Mouse (Mus musculus) liver, postnatal 0 days (tissue): ENCODE results near the gene Wdr38. TPM values are rescaled to one million over a fixed set of nuclear protein-coding genes. Genes with fewer than 3 reads are reported as not detected.

ENCODE experiments used
- ATAC-seq: fragments of 200-750 bp; cut with Nextera tagmentation; 2 replicates; pipeline ENCODE4 v1.8.0; 2017; ENCODE audit warnings: mild to moderate bottlenecking, moderate library complexity
- DNase-seq: peaks from one replicate; pipeline ENCODE4 v3.0.0-alpha.2; 2016
- H3K27ac ChIP-seq: fragments of 300-500 bp; sonication (generic); 2 replicates; pipeline ENCODE4 v1.5.1; 2014; ENCODE audit warnings: antibody characterized with exemption, moderate library complexity, mild to moderate bottlenecking, low read depth
- H3K27me3 ChIP-seq: fragments of 300-500 bp; sonication (generic); 2 replicates; pipeline ENCODE4 v1.6.1; 2014; ENCODE audit warnings: low read length, control low read depth, mixed read lengths; ENCODE audit not compliant: insufficient read depth
- H3K36me3 ChIP-seq: fragments of 300-500 bp; sonication (generic); replicated peaks from 2 replicates; pipeline ENCODE4 v1.6.1; 2014; ENCODE audit warnings: mild to moderate bottlenecking, control low read depth, low read length, moderate library complexity, mixed read lengths; ENCODE audit not compliant: insufficient read depth
- H3K4me1 ChIP-seq: fragments of 300-500 bp; sonication (generic); 2 replicates; pipeline ENCODE4 v1.6.1; 2014; ENCODE audit warnings: antibody characterized with exemption, mild to moderate bottlenecking, control low read depth; ENCODE audit not compliant: insufficient read depth
- H3K4me2 ChIP-seq: fragments of 300-500 bp; sonication (generic); 2 replicates; pipeline ENCODE4 v1.6.1; 2014; ENCODE audit warnings: low read depth, mild to moderate bottlenecking, low read length, moderate library complexity, mixed read lengths
- H3K4me3 ChIP-seq: fragments of 300-500 bp; sonication (generic); 2 replicates; pipeline ENCODE4 v1.5.1; 2014; ENCODE audit warnings: low read depth, low read length
- H3K9ac ChIP-seq: fragments of 300-500 bp; sonication (generic); replicated peaks from 2 replicates; pipeline ENCODE4 v1.6.1; 2014; ENCODE audit warnings: mild to moderate bottlenecking, moderate library complexity
- H3K9me3 ChIP-seq: fragments of 300-500 bp; sonication (generic); 2 replicates; pipeline ENCODE4 v1.6.1; 2016; ENCODE audit warnings: mild to moderate bottlenecking, control low read depth, low read length, mixed read lengths
- CTCF ChIP-seq: sonication (generic); IDR thresholded peaks from 2 replicates; pipeline ENCODE4 v1.5.1; 2016; ENCODE audit warnings: antibody characterized with exemption, low read depth
- EP300 ChIP-seq: IDR thresholded peaks from 2 replicates; pipeline ENCODE4 v1.6.1; 2016; ENCODE audit warnings: antibody characterized with exemption, low read depth, mild to moderate bottlenecking
- WGBS: fragments of 180-500 bp; shearing (Covaris S2); extraction: QIAGEN DNeasy Blood & Tissue Kit; methylation state at CpG from one replicate; pipeline ENCODE4 v1.1.7; 2014; ENCODE audit not compliant: insufficient replicate concordance; 5-methylcytosine and 5-hydroxymethylcytosine counted together
- polyA plus RNA-seq: library from polyadenylated mRNA; unstranded; fragments of >200 nt; fragmentation: Nextera tagmentation; extraction: Ambion mirVana; gene quantifications from 2 replicates; pipeline ENCODE4 v1.2.1, GENCODE M21; 2015

Gene Wdr38
- polyA plus RNA-seq, 1 experiment from 2014 or later: 0.60 TPM

- WGBS: 76% methylated on average over 20 of the region's 21 CpGs
- ATAC-seq: peak; percentile 73
Measured at GRCm38 (mm10) chr2:38975941-38976805, 21.1 kb upstream of the Wdr38 start.

GRCm38 (mm10) chr2:38977837-38978236, 19.4 kb upstream of the Wdr38 start:
- Histone ChIP-seq H3K27ac (no peak overlapping the region), H3K4me1 (no peaks in the 10 kb centered on the region), H3K4me2 (no peak overlapping the region), H3K4me3 (no peak overlapping the region), H3K36me3 (no peaks in the 10 kb centered on the region), H3K9me3 (no peaks in the 10 kb centered on the region), H3K9ac (no peak overlapping the region), H3K27me3 (no peaks in the 10 kb centered on the region)
- no peak for ATAC-seq
- WGBS: 71% methylated on average over 4 of the region's 4 CpGs
- TF ChIP-seq EP300 (no peak), CTCF (no peak)
- DNase-seq: no peak

More at GRCm38 (mm10) chr2:38975941-38976805, 21.1 kb upstream of the Wdr38 start:
- TF ChIP-seq EP300 (no peak), CTCF (no peak)
- Histone ChIP-seq H3K4me2 (no peak overlapping the region), H3K36me3 (no peaks in the 10 kb centered on the region), H3K9me3 (no peaks in the 10 kb centered on the region), H3K9ac (no peak overlapping the region), H3K4me1 (no peaks in the 10 kb centered on the region), H3K4me3 (no peak overlapping the region), H3K27me3 (no peaks in the 10 kb centered on the region), H3K27ac (no peak overlapping the region)
- no peak for DNase-seq

GRCm38 (mm10) chr2:38983456-38983855, 13.8 kb upstream of the Wdr38 start:
- Histone ChIP-seq H3K4me3 (no peak overlapping the region), H3K27me3 (no peaks in the 10 kb centered on the region), H3K9me3 (peaks cover 5% of the 10 kb centered on the region), H3K36me3 (no peaks in the 10 kb centered on the region), H3K4me1 (0 out of 2 replicates have a peak, but pooled peaks cover 2% of the 10 kb centered on the region), H3K27ac (no peak overlapping the region), H3K9ac (no peak overlapping the region), H3K4me2 (no peak overlapping the region)
- WGBS: 94% methylated on average over 2 of the region's 2 CpGs
- no peak for ATAC-seq
- no peak for DNase-seq
- peak; percentile 54 for TF ChIP-seq CTCF
- TF ChIP-seq EP300: no peak

- Histone ChIP-seq H3K36me3 (no peaks in the 10 kb centered on the region), H3K27ac (no peak overlapping the region), H3K4me2 (no peak overlapping the region), H3K27me3 (no peaks in the 10 kb centered on the region), H3K9me3 (peaks cover 5% of the 10 kb centered on the region), H3K4me1 (0 out of 2 replicates have a peak, but pooled peaks cover 2% of the 10 kb centered on the region), H3K4me3 (no peak overlapping the region), H3K9ac (no peak overlapping the region)
- DNase-seq: no peak
- no peak for TF ChIP-seq CTCF
- TF ChIP-seq EP300: no peak
- ATAC-seq: no peak
- 67% methylated on average over 3 of the region's 3 CpGs for WGBS
Measured at GRCm38 (mm10) chr2:38986580-38986979, 10.7 kb upstream of the Wdr38 start.

- Histone ChIP-seq H3K4me1 (0 out of 2 replicates have a peak, but pooled peaks cover 2% of the 10 kb centered on the region), H3K4me3 (no peak overlapping the region), H3K9ac (no peak overlapping the region), H3K4me2 (no peak overlapping the region), H3K27me3 (no peaks in the 10 kb centered on the region), H3K27ac (no peak overlapping the region), H3K36me3 (no peaks in the 10 kb centered on the region), H3K9me3 (peaks cover 5% of the 10 kb centered on the region)
- no peak for DNase-seq
- ATAC-seq: no peak
- TF ChIP-seq EP300 (no peak), CTCF (no peak)
- WGBS: 73% methylated on average over 1 of the region's 1 CpGs
Measured at GRCm38 (mm10) chr2:38987371-38987770, 9.9 kb upstream of the Wdr38 start.

GRCm38 (mm10) chr2:38987803-38988510, 9.3 kb upstream of the Wdr38 start:
- DNase-seq (no peak), ATAC-seq (no peak)
- no peak overlapping the region for H3K27ac ChIP-seq
- H3K9me3 ChIP-seq: peaks cover 5% of the 10 kb centered on the region
- no peaks in the 10 kb centered on the region for H3K36me3 ChIP-seq
- H3K27me3 ChIP-seq: no peaks in the 10 kb centered on the region
- WGBS: 66% methylated on average over 6 of the region's 6 CpGs
- no peak overlapping the region for H3K4me2 ChIP-seq
- H3K9ac ChIP-seq: no peak overlapping the region
- no peak for TF ChIP-seq CTCF
- TF ChIP-seq EP300: no peak
- H3K4me1 ChIP-seq: peaks cover 2% of the 10 kb centered on the region; the same call in 1 of the 2 replicates
- no peak overlapping the region for H3K4me3 ChIP-seq
